Mouse (Mus musculus): ENCODE measurements around the gene Stk25. TPM values are rescaled to one million over a fixed set of nuclear protein-coding genes. Genes with fewer than 3 reads are reported as not detected.
"Not testable (repeated sequence)": the region's sequence is repeated elsewhere in the genome, so short reads cannot be mapped to it uniquely, and the experiment has no call there.

Stk25 gene
- polyA plus RNA-seq (2015; fragmentation: Nextera tagmentation; extraction: Ambion mirVana), result 176 and 183 TPM in 2 replicates

- not testable (repeated sequence) for H3K9ac ChIP-seq (ENCODE audit: low read length); H3K9me3 ChIP-seq (ENCODE audit: control insufficient read depth, low read length); H3K27ac ChIP-seq (ENCODE audit: low read length); H3K4me2 ChIP-seq (ENCODE audit: low read depth, low read length); H3K36me3 ChIP-seq (ENCODE audit: control insufficient read depth, insufficient read depth, low read length); ATAC-seq (ENCODE audit: low read depth); H3K27me3 ChIP-seq (ENCODE audit: control insufficient read depth, insufficient read depth, low read depth, low read length); H3K4me3 ChIP-seq (ENCODE audit: low read length); H3K4me1 ChIP-seq (replicated peaks; ENCODE audit: control insufficient read depth, insufficient read depth, low read length)
These were observed at the start of gene Stk25 for GRCm38 (mm10) chr1:93658559-93658958. Gene Stk25 (minus strand): TSS chr1:93658659.

GRCm38 (mm10) chr1:93705389-93705788 is 46.9 kb upstream of the Stk25 start:
- no peak overlapping the region for H3K4me2 ChIP-seq (ENCODE audit: low read depth, low read length)
- no peaks in the 10 kb centered on the region for H3K9me3 ChIP-seq (ENCODE audit: control insufficient read depth, low read length)
- 54% methylated on average over 3 of the region's 3 CpGs for WGBS
- no peak overlapping the region for H3K27ac ChIP-seq (ENCODE audit: low read length)
- H3K4me3 ChIP-seq (ENCODE audit: low read length), result no peak overlapping the region
- peak; percentile 56; the same call in 1 of the 2 replicates for ATAC-seq (ENCODE audit: low read depth)
- H3K9ac ChIP-seq (ENCODE audit: low read length), result no peak overlapping the region
- H3K4me1 ChIP-seq (replicated peaks; ENCODE audit: control insufficient read depth, insufficient read depth, low read length), result no peaks in the 10 kb centered on the region
- H3K36me3 ChIP-seq (ENCODE audit: control insufficient read depth, insufficient read depth, low read length), result peaks cover 5% of the 10 kb centered on the region; the same call in 1 of the 2 replicates
- H3K27me3 ChIP-seq (ENCODE audit: control insufficient read depth, insufficient read depth, low read depth, low read length), result no peaks in the 10 kb centered on the region

- Histone ChIP-seq H3K27ac (ENCODE audit: low read length) (no peak overlapping the region), H3K36me3 (ENCODE audit: control insufficient read depth, insufficient read depth, low read length) (peaks cover 5% of the 10 kb centered on the region; the same call in 1 of the 2 replicates)
- no peak for ATAC-seq (ENCODE audit: low read depth)
These were observed 45.9 kb upstream of the Stk25 start for GRCm38 (mm10) chr1:93704341-93704740.

GRCm38 (mm10) chr1:93703472-93704048 is 45.1 kb upstream of the Stk25 start:
- Histone ChIP-seq H3K9me3 (ENCODE audit: control insufficient read depth, low read length) (no peaks in the 10 kb centered on the region), H3K36me3 (ENCODE audit: control insufficient read depth, insufficient read depth, low read length) (peaks cover 5% of the 10 kb centered on the region; the same call in 1 of the 2 replicates), H3K4me3 (ENCODE audit: low read length) (no peak overlapping the region), H3K4me2 (ENCODE audit: low read depth, low read length) (no peak overlapping the region), H3K9ac (ENCODE audit: low read length) (no peak overlapping the region), H3K4me1 (replicated peaks; ENCODE audit: control insufficient read depth, insufficient read depth, low read length) (no peaks in the 10 kb centered on the region), H3K27ac (ENCODE audit: low read length) (no peak overlapping the region), H3K27me3 (ENCODE audit: control insufficient read depth, insufficient read depth, low read depth, low read length) (no peaks in the 10 kb centered on the region)
- ATAC-seq (ENCODE audit: low read depth), result no peak
- 82% methylated on average over 10 of the region's 10 CpGs for WGBS

More at GRCm38 (mm10) chr1:93704341-93704740, 45.9 kb upstream of the Stk25 start:
- H3K9me3 ChIP-seq (ENCODE audit: control insufficient read depth, low read length), result no peaks in the 10 kb centered on the region
- H3K4me1 ChIP-seq (replicated peaks; ENCODE audit: control insufficient read depth, insufficient read depth, low read length), result no peaks in the 10 kb centered on the region
- no peak overlapping the region for H3K4me3 ChIP-seq (ENCODE audit: low read length)
- no peak overlapping the region for H3K9ac ChIP-seq (ENCODE audit: low read length)
- no peak overlapping the region for H3K4me2 ChIP-seq (ENCODE audit: low read depth, low read length)
- 62% methylated on average over 9 of the region's 9 CpGs for WGBS
- H3K27me3 ChIP-seq (ENCODE audit: control insufficient read depth, insufficient read depth, low read depth, low read length), result no peaks in the 10 kb centered on the region

GRCm38 (mm10) chr1:93702106-93702505 is 43.6 kb upstream of the Stk25 start:
- Histone ChIP-seq H3K4me1 (replicated peaks; ENCODE audit: control insufficient read depth, insufficient read depth, low read length) (peaks cover 3% of the 10 kb centered on the region; the same call in 1 of the 2 replicates), H3K27me3 (ENCODE audit: control insufficient read depth, insufficient read depth, low read depth, low read length) (no peaks in the 10 kb centered on the region), H3K4me2 (ENCODE audit: low read depth, low read length) (no peak overlapping the region), H3K36me3 (ENCODE audit: control insufficient read depth, insufficient read depth, low read length) (peaks cover 5% of the 10 kb centered on the region; the same call in 1 of the 2 replicates), H3K27ac (ENCODE audit: low read length) (no peak overlapping the region), H3K4me3 (ENCODE audit: low read length) (no peak overlapping the region), H3K9ac (ENCODE audit: low read length) (no peak overlapping the region), H3K9me3 (ENCODE audit: control insufficient read depth, low read length) (no peaks in the 10 kb centered on the region)
- 72% methylated on average over 1 of the region's 1 CpGs for WGBS
- no peak for ATAC-seq (ENCODE audit: low read depth)

- H3K9me3 ChIP-seq (ENCODE audit: control insufficient read depth, low read length), result no peaks in the 10 kb centered on the region
- peaks cover 12% of the 10 kb centered on the region for H3K4me1 ChIP-seq (replicated peaks; ENCODE audit: control insufficient read depth, insufficient read depth, low read length)
- no peak for ATAC-seq (ENCODE audit: low read depth)
- H3K4me2 ChIP-seq (ENCODE audit: low read depth, low read length), result no peak overlapping the region
- 83% methylated on average over 4 of the region's 4 CpGs for WGBS
- no peak overlapping the region for H3K27ac ChIP-seq (ENCODE audit: low read length)
- H3K4me3 ChIP-seq (ENCODE audit: low read length), result no peak overlapping the region
- peaks cover 11% of the 10 kb centered on the region for H3K36me3 ChIP-seq (ENCODE audit: control insufficient read depth, insufficient read depth, low read length)
- no peak overlapping the region for H3K9ac ChIP-seq (ENCODE audit: low read length)
- H3K27me3 ChIP-seq (ENCODE audit: control insufficient read depth, insufficient read depth, low read depth, low read length), result no peaks in the 10 kb centered on the region
These were observed 40.7 kb upstream of the Stk25 start for GRCm38 (mm10) chr1:93699159-93699558.

- Histone ChIP-seq H3K27ac (ENCODE audit: low read length) (peak overlapping the region; percentile 64), H3K4me3 (ENCODE audit: low read length) (no peak overlapping the region), H3K9ac (ENCODE audit: low read length) (no peak overlapping the region), H3K27me3 (ENCODE audit: control insufficient read depth, insufficient read depth, low read depth, low read length) (no peaks in the 10 kb centered on the region), H3K4me2 (ENCODE audit: low read depth, low read length) (no peak overlapping the region), H3K9me3 (ENCODE audit: control insufficient read depth, low read length) (no peaks in the 10 kb centered on the region), H3K36me3 (ENCODE audit: control insufficient read depth, insufficient read depth, low read length) (peaks cover 8% of the 10 kb centered on the region), H3K4me1 (replicated peaks; ENCODE audit: control insufficient read depth, insufficient read depth, low read length) (peaks cover 12% of the 10 kb centered on the region)
- peak; percentile 53; the same call in 1 of the 2 replicates for ATAC-seq (ENCODE audit: low read depth)
- 31% methylated on average over 3 of the region's 3 CpGs for WGBS
These were observed 38.9 kb upstream of the Stk25 start for GRCm38 (mm10) chr1:93697317-93697716.

GRCm38 (mm10) chr1:93694966-93695365 is 36.5 kb upstream of the Stk25 start:
- no peak overlapping the region for H3K9ac ChIP-seq (ENCODE audit: low read length)
- no peak overlapping the region for H3K4me2 ChIP-seq (ENCODE audit: low read depth, low read length)
- ATAC-seq (ENCODE audit: low read depth), result peak; percentile 68
- H3K36me3 ChIP-seq (ENCODE audit: control insufficient read depth, insufficient read depth, low read length), result peaks cover 12% of the 10 kb centered on the region
- H3K4me1 ChIP-seq (replicated peaks; ENCODE audit: control insufficient read depth, insufficient read depth, low read length), result peaks cover 12% of the 10 kb centered on the region
- WGBS, result 43% methylated on average over 6 of the region's 6 CpGs
- no peaks in the 10 kb centered on the region for H3K27me3 ChIP-seq (ENCODE audit: control insufficient read depth, insufficient read depth, low read depth, low read length)
- no peaks in the 10 kb centered on the region for H3K9me3 ChIP-seq (ENCODE audit: control insufficient read depth, low read length)
- H3K27ac ChIP-seq (ENCODE audit: low read length), result peak overlapping the region; percentile 87
- no peak overlapping the region for H3K4me3 ChIP-seq (ENCODE audit: low read length)

GRCm38 (mm10) chr1:93693943-93694342 is 35.5 kb upstream of the Stk25 start:
- 91% methylated on average over 10 of the region's 10 CpGs for WGBS
- no peak overlapping the region for H3K4me3 ChIP-seq (ENCODE audit: low read length)
- H3K9me3 ChIP-seq (ENCODE audit: control insufficient read depth, low read length), result no peaks in the 10 kb centered on the region
- H3K9ac ChIP-seq (ENCODE audit: low read length), result no peak overlapping the region
- ATAC-seq (ENCODE audit: low read depth), result no peak
- H3K27ac ChIP-seq (ENCODE audit: low read length), result no peak overlapping the region
- H3K4me1 ChIP-seq (replicated peaks; ENCODE audit: control insufficient read depth, insufficient read depth, low read length), result peaks cover 12% of the 10 kb centered on the region
- no peak overlapping the region for H3K4me2 ChIP-seq (ENCODE audit: low read depth, low read length)
- H3K36me3 ChIP-seq (ENCODE audit: control insufficient read depth, insufficient read depth, low read length), result peaks cover 12% of the 10 kb centered on the region
- H3K27me3 ChIP-seq (ENCODE audit: control insufficient read depth, insufficient read depth, low read depth, low read length), result no peaks in the 10 kb centered on the region
